Mouse (Mus musculus) large intestine, adult 2 months (tissue): ENCODE measurements at regions not wholly inside any gene's neighbourhood (a gene's known extent, or its start where the extent isn't known, plus 50 kb on each side); places are given as distances from the start of the nearest gene placed in this dataset.

ENCODE experiments used
- DNase-seq: peaks from one replicate; pipeline ENCODE4 v3.0.0-alpha.2; 2012; ENCODE audit warnings: low read depth, low spot score
- WGBS: fragments of 180-500 bp; shearing (Covaris S2); methylation state at CpG from one replicate; pipeline ENCODE4 v1.1.7; 2018; 5-methylcytosine and 5-hydroxymethylcytosine counted together

- WGBS = 96% methylated on average over 2 of the region's 2 CpGs
- no peak for DNase-seq
These were observed 188.4 kb upstream of the Gadl1 start for GRCm38 (mm10) chr9:115720841-115721240.

- 34% methylated on average over 2 of the region's 2 CpGs for WGBS
- no peak for DNase-seq
These were observed 185.2 kb upstream of the Gadl1 start for GRCm38 (mm10) chr9:115724063-115724462.

GRCm38 (mm10) chr9:115727361-115727760 lies 181.9 kb upstream of the Gadl1 start:
- 48% methylated on average over 5 of the region's 5 CpGs for WGBS

GRCm38 (mm10) chr9:115731557-115731956 lies 177.7 kb upstream of the Gadl1 start:
- DNase-seq = no peak
- WGBS = 51% methylated on average over 6 of the region's 6 CpGs

More at GRCm38 (mm10) chr9:115727361-115727760, 181.9 kb upstream of the Gadl1 start:
- DNase-seq = no peak

- 76% methylated on average over 4 of the region's 4 CpGs for WGBS
- no peak for DNase-seq
These were observed 176.2 kb upstream of the Gadl1 start for GRCm38 (mm10) chr9:115733104-115733503.

- no peak for DNase-seq
- WGBS = 74% methylated on average over 5 of the region's 5 CpGs
These were observed 169.3 kb upstream of the Gadl1 start for GRCm38 (mm10) chr9:115739984-115740383.

GRCm38 (mm10) chr9:115746436-115746835 lies 162.8 kb upstream of the Gadl1 start:
- DNase-seq = no peak
- WGBS = 76% methylated on average over 9 of the region's 9 CpGs

GRCm38 (mm10) chr9:115760496-115760895 lies 148.8 kb upstream of the Gadl1 start:
- no peak for DNase-seq
- WGBS = 30% methylated on average over 2 of the region's 2 CpGs

GRCm38 (mm10) chr9:115764136-115764535 lies 145.1 kb upstream of the Gadl1 start:
- DNase-seq = no peak
- 70% methylated on average over 5 of the region's 5 CpGs for WGBS

- WGBS = 91% methylated on average over 6 of the region's 6 CpGs
- DNase-seq = no peak
These were observed 142.8 kb upstream of the Gadl1 start for GRCm38 (mm10) chr9:115766471-115766870.

GRCm38 (mm10) chr9:115775112-115775511 lies 134.1 kb upstream of the Gadl1 start:
- WGBS = 41% methylated on average over 8 of the region's 8 CpGs

GRCm38 (mm10) chr9:115775858-115776257 lies 133.4 kb upstream of the Gadl1 start:
- 90% methylated on average over 7 of the region's 7 CpGs for WGBS
- DNase-seq = no peak

More at GRCm38 (mm10) chr9:115775112-115775511, 134.1 kb upstream of the Gadl1 start:
- peak; percentile 32 for DNase-seq

GRCm38 (mm10) chr9:115777097-115777864 lies 132.0 kb upstream of the Gadl1 start:
- DNase-seq = no peak
- 74% methylated on average over 9 of the region's 9 CpGs for WGBS

GRCm38 (mm10) chr9:115778862-115779261 lies 130.4 kb upstream of the Gadl1 start:
- no peak for DNase-seq
- 66% methylated on average over 5 of the region's 5 CpGs for WGBS

- WGBS = 82% methylated on average over 3 of the region's 3 CpGs
- DNase-seq = no peak
These were observed 109.9 kb upstream of the Gadl1 start for GRCm38 (mm10) chr9:115799330-115799729.

GRCm38 (mm10) chr9:115800624-115801023 lies 108.6 kb upstream of the Gadl1 start:
- WGBS = 70% methylated on average over 6 of the region's 6 CpGs
- DNase-seq = no peak

- DNase-seq = no peak
- WGBS = 92% methylated on average over 3 of the region's 3 CpGs
These were observed 106.2 kb upstream of the Gadl1 start for GRCm38 (mm10) chr9:115803071-115803470.

- WGBS = 69% methylated on average over 4 of the region's 4 CpGs
- DNase-seq = no peak
These were observed 104.0 kb upstream of the Gadl1 start for GRCm38 (mm10) chr9:115805224-115805623.

GRCm38 (mm10) chr9:115806018-115806702 lies 103.1 kb upstream of the Gadl1 start:
- no peak for DNase-seq
- 49% methylated on average over 10 of the region's 10 CpGs for WGBS

- DNase-seq = no peak
- WGBS = 51% methylated on average over 5 of the region's 5 CpGs
These were observed 69.1 kb upstream of the Gadl1 start for GRCm38 (mm10) chr9:115840186-115840585.

- no peak for DNase-seq
- WGBS = 93% methylated on average over 8 of the region's 8 CpGs
These were observed 68.5 kb upstream of the Gadl1 start for GRCm38 (mm10) chr9:115840791-115841190.
